Mouse (Mus musculus) E14TG2a.4 (cell line): ENCODE measurements around the gene Dscaml1.

ENCODE experiments used
- H3K27me3 ChIP-seq: 2 replicates; pipeline ENCODE4 v1.6.1; 2014; ENCODE audit warnings: low read length, control low read depth; ENCODE audit not compliant: insufficient read depth
- H3K36me3 ChIP-seq: 2 replicates; pipeline ENCODE4 v1.6.1; 2014; ENCODE audit warnings: low read length, control low read depth; ENCODE audit not compliant: insufficient read depth
- H3K4me1 ChIP-seq: replicated peaks from 2 replicates; pipeline ENCODE4 v1.6.1; 2014; ENCODE audit warnings: low read depth, low read length, control low read depth
- H3K4me3 ChIP-seq: replicated peaks from 2 replicates; pipeline ENCODE4 v1.5.1; 2014; ENCODE audit warnings: mild to moderate bottlenecking, low read length
- H3K9me3 ChIP-seq: 2 replicates; pipeline ENCODE4 v1.6.1; 2014; ENCODE audit warnings: low read length, control low read depth
- CTCF ChIP-seq: conservative IDR thresholded peaks from 2 replicates; pipeline ENCODE4 v1.5.1; 2014; ENCODE audit warnings: low read length
- NANOG ChIP-seq: IDR thresholded peaks from 2 replicates; pipeline ENCODE4 v1.6.1; 2014; ENCODE audit warnings: borderline replicate concordance, low read length, mixed read lengths
- POU5F1 ChIP-seq: IDR thresholded peaks from 2 replicates; pipeline ENCODE4 v1.6.1; 2014; ENCODE audit warnings: low read length, borderline replicate concordance

Gene Dscaml1

DNA sequence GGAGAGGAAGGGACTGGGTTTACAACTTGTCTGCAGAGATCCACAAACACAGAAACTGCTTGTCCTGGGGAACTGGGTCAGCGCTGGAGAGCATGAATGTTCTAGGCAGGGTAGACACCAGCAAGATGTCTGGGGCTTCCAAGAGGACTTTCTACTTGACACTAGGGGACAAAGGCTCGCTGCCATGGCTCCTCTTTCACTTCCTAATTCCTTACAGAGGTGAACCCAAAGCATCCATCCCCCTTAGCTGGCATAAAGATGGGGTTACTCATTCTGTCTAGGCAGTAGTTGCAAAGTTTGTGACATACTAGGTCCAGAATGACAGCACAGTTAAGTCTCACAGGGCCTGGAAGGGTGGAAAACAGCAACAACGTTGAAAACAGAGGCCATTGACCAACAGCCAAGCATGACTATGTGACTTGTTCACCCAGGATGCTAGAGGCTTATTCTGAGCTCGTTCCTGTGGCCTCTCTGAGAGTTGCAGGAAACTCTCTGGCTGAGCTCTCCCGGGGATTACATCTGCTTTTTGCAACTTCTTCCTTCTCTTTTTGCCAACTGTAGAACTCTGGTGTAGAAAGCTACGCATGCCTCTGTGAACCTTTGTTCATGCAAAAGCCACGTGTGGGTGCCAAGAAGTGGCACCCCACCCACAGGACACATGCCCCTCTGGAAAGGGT, 120.6 kb downstream of the Dscaml1 start:
- Histone ChIP-seq H3K4me3 (no peak overlapping the region), H3K27me3 (peaks cover 15% of the 10 kb centered on the region; the same call in 1 of the 2 replicates), H3K36me3 (no peaks in the 10 kb centered on the region), H3K4me1 (peaks cover 18% of the 10 kb centered on the region), H3K9me3 (no peaks in the 10 kb centered on the region)
- no peak for TF ChIP-seq CTCF
- no peak for TF ChIP-seq POU5F1
- no peak for TF ChIP-seq NANOG

DNA sequence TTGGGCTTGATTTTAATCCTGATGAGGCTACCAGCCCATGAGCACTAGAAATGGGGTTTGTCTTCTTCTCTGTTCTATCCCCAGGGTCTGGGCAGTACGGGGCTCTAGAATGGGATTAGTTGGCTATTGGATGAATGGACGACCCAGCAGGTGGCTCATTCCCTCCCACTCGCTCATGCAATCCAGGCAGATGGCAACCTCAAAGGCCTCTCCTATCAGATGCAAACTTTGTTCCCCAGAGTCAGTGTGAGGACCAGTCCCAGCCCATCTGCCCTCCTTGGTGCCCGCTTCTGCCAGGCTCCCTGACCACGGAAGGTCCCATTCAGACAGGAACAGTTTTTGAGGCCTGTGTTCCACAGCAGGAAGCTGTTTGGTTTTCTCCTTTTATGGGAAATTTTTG, 123.4 kb downstream of the Dscaml1 start:
- peaks cover 18% of the 10 kb centered on the region for H3K4me1 ChIP-seq
- TF ChIP-seq POU5F1, result no peak
- TF ChIP-seq NANOG, result no peak
- TF ChIP-seq CTCF, result no peak

DNA sequence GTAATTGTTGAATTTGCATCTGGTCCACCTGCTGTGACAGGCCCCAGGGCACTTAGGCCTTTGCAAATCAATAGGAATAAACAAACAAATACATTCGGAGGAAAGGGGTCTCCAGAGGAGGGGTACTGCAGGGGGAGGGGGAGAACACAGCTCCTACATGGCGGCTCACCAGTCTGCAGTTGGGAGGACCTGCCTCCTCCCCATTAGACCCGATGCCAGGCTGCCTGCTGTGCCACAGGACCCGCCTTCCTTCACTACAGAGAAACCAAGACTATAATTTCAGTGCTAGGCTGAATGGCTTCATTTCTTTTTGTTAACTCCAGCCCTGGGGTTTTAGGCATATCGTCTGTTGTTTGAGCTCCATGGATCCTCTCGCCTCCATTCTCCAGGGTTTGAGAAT, 123.8 kb downstream of the Dscaml1 start:
- TF ChIP-seq CTCF, result no peak
- TF ChIP-seq POU5F1, result no peak
- TF ChIP-seq NANOG, result no peak
- Histone ChIP-seq H3K36me3 (no peaks in the 10 kb centered on the region), H3K9me3 (no peaks in the 10 kb centered on the region), H3K4me3 (no peak overlapping the region), H3K27me3 (peaks cover 19% of the 10 kb centered on the region; the same call in 1 of the 2 replicates), H3K4me1 (peaks cover 22% of the 10 kb centered on the region)

More for the DNA sequence above, 123.4 kb downstream of the Dscaml1 start:
- Histone ChIP-seq H3K9me3 (no peaks in the 10 kb centered on the region), H3K4me3 (no peak overlapping the region), H3K36me3 (no peaks in the 10 kb centered on the region), H3K27me3 (peaks cover 19% of the 10 kb centered on the region; the same call in 1 of the 2 replicates)

DNA sequence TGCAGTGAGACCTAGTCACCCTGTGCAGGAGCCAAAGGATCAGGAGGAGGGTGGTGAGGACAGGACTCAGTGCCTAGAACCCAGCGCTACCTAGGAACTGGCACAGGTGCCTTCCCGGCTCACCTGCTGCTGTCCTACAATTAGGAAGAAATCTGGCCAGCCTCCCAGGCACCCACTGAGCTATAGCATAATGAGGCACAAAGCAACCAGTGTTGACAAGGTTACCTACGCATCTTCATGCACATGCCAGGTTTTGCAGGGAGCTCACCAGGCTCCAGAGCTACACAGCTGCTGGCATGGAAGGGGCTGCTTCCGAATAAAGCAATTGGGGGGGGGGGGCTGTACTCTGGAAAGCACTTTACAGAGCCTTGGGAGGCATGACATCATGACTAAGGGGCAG, 124.2 kb downstream of the Dscaml1 start:
- H3K36me3 ChIP-seq, result no peaks in the 10 kb centered on the region
- no peaks in the 10 kb centered on the region for H3K9me3 ChIP-seq
- peaks cover 19% of the 10 kb centered on the region; the same call in 1 of the 2 replicates for H3K27me3 ChIP-seq
- no peak for TF ChIP-seq POU5F1
- TF ChIP-seq CTCF, result no peak
- no peak for TF ChIP-seq NANOG
- H3K4me1 ChIP-seq, result peaks cover 26% of the 10 kb centered on the region
- no peak overlapping the region for H3K4me3 ChIP-seq

DNA sequence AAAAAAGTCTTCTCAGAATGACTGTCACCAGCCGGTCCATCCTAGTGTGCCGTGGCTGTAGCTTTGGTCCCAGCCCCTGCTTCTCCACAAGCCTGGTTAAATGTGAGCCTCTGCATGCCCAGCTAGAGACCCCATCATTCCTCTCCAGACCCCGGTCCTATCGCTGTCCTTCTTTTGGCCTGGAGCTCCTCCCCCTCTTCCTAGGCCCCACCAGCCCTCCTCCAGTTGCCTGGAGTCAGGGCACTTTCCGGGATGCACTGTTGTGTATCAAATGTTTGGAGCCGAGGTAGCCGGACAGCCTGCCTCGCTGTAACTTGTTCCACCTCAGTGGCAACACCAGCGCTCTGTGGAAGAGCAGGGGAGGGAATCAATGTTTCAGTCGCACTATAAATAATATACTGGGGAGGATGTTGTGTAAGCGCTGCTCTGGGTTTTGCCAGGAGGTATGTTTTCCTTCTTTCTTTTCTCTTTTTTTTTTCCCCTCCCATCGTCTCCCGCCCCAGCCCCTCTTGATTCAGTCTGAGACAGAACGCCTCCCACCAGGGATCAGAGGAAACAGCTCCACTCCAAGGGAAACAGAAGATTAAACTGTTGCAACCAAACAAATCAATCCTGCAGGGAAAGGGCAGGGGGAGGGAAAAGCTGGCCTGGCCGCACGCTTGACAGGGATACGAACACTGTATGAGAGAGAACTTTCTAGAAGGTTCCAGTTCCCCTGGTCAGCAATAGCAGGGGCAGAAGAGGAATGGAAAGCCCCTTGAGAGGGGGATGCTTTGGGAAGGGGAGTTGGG, 128.8 kb downstream of the Dscaml1 start:
- peaks cover 13% of the 10 kb centered on the region for H3K4me1 ChIP-seq
- H3K36me3 ChIP-seq, result no peaks in the 10 kb centered on the region
- TF ChIP-seq NANOG, result no peak
- TF ChIP-seq CTCF, result no peak
- no peak for TF ChIP-seq POU5F1
- no peak overlapping the region for H3K4me3 ChIP-seq
- H3K9me3 ChIP-seq, result no peaks in the 10 kb centered on the region
- peaks cover 14% of the 10 kb centered on the region; the same call in 1 of the 2 replicates for H3K27me3 ChIP-seq

DNA sequence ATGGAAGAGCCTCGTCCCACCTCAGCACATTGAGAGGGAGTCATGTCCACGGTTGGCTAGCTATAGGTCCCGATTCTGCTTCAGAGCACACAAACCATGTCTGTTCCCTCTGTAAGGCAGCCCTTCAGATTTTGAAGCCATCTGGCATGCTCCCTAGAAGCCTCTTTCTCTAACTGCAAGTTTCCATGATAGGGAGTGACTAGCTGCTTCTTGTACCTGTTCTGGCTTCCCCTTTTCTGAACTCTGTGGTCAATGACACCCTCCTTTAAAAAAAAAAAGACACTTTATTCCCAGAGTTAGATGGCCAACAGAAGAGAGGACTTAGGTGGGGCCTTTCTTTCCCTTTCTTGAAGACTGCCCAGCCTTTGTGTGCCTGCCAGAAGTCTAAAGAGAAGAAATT, 130.5 kb downstream of the Dscaml1 start:
- peaks cover 9% of the 10 kb centered on the region; the same call in 1 of the 2 replicates for H3K27me3 ChIP-seq
- no peak for TF ChIP-seq CTCF
- no peak for TF ChIP-seq POU5F1
- TF ChIP-seq NANOG, result no peak
- peaks cover 8% of the 10 kb centered on the region; the same call in 1 of the 2 replicates for H3K4me1 ChIP-seq
- H3K4me3 ChIP-seq, result no peak overlapping the region
- no peaks in the 10 kb centered on the region for H3K9me3 ChIP-seq
- H3K36me3 ChIP-seq, result no peaks in the 10 kb centered on the region

DNA sequence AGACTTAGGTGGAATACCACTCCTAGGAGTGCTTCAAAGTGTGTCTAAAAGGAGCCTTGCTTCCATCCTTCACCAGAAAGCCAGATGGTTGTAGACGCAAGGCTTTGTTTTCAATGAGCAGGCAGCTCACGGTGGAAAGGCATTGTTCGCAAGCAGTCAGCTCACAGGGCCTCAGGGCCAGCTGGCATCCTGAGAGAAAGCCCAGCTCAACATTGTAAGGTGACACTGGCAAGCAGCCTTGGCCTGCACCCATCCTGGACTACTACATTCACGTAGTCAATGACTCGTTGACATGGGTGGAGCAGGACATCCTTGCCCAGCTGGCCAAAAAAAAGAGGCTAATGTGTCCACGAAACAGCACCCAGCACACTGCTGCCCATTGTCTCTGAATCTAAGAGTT, 134.6 kb downstream of the Dscaml1 start:
- Histone ChIP-seq H3K4me3 (no peak overlapping the region), H3K36me3 (no peaks in the 10 kb centered on the region), H3K27me3 (0 out of 2 replicates have a peak, but pooled peaks cover 3% of the 10 kb centered on the region), H3K4me1 (no peaks in the 10 kb centered on the region), H3K9me3 (no peaks in the 10 kb centered on the region)
- TF ChIP-seq NANOG (no peak), CTCF (no peak), POU5F1 (no peak)

DNA sequence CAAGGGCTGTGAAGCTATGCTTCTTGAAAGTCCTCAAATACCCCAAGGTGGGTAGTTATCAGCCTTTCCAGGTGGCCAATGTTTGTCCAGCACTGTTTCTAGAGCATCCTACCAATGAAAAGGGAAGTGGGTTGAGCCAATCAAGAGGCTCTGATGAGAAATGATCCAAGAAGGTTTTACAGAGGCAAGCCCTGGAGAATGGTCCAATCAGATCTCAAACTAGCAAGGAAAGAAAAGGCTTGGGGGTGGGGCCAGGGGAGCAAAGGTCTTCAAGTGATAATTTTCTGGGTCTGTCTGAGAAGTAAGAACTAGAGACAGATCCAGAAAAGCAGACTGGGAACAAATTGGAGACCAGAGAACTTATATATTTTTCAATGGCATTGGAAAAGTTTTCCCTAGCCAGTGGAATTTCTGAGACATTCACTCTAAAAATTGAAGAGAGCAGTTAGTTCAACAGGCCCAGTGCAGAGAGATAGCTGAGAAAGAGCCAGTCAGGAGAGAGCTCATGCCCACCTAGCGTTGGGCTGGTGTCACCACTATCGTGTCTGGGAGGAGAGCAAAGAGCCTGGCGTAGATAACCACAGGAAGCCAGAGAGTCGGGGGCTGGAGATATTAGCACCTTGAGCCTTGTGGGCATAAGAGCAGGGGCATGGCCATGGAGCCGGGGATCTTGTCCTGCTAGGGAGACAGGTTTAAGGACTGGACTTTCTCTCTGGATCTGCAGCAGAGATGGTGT, 140.6 kb downstream of the Dscaml1 start:
- Histone ChIP-seq H3K4me3 (no peak overlapping the region), H3K9me3 (no peaks in the 10 kb centered on the region), H3K27me3 (no peaks in the 10 kb centered on the region), H3K4me1 (0 out of 2 replicates have a peak, but pooled peaks cover 2% of the 10 kb centered on the region), H3K36me3 (no peaks in the 10 kb centered on the region)
- no peak for TF ChIP-seq NANOG
- no peak for TF ChIP-seq POU5F1
- no peak for TF ChIP-seq CTCF
